Mouse (Mus musculus) cerebellum, adult 8-10 months (tissue): ENCODE measurements at regions not wholly inside any gene's neighbourhood (a gene's known extent, or its start where the extent isn't known, plus 50 kb on each side); places are given as distances from the start of the nearest gene placed in this dataset.

Experiments
- DNase-seq: peaks from one replicate; pipeline ENCODE4 v3.0.0; 2022

GRCm38 (mm10) chr11:112659911-112660310 is 122.1 kb upstream of the Sox9 start:
- no peak for DNase-seq

GRCm38 (mm10) chr11:112661426-112661825 is 120.6 kb upstream of the Sox9 start:
- DNase-seq: no peak

GRCm38 (mm10) chr11:112667311-112667710 is 114.7 kb upstream of the Sox9 start:
- DNase-seq: no peak

GRCm38 (mm10) chr11:112672086-112672485 is 109.9 kb upstream of the Sox9 start:
- DNase-seq: no peak

- DNase-seq: no peak
Measured at GRCm38 (mm10) chr11:112690047-112690446, 92.0 kb upstream of the Sox9 start.

- no peak for DNase-seq
Measured at GRCm38 (mm10) chr11:112706091-112706490, 75.9 kb upstream of the Sox9 start.

GRCm38 (mm10) chr11:112708119-112708730 is 73.8 kb upstream of the Sox9 start:
- DNase-seq: no peak

GRCm38 (mm10) chr11:112711656-112712055 is 70.4 kb upstream of the Sox9 start:
- no peak for DNase-seq

GRCm38 (mm10) chr11:112718547-112718946 is 63.5 kb upstream of the Sox9 start:
- no peak for DNase-seq

GRCm38 (mm10) chr11:112720652-112721051 is 61.4 kb upstream of the Sox9 start:
- DNase-seq: no peak

GRCm38 (mm10) chr11:112722936-112723335 is 59.1 kb upstream of the Sox9 start:
- no peak for DNase-seq

GRCm38 (mm10) chr11:112728154-112728952 is 53.7 kb upstream of the Sox9 start:
- no peak for DNase-seq
